Mouse (Mus musculus) CH12.LX (cell line): ENCODE results near the gene Gpr108. TPM values are rescaled to one million over a fixed set of nuclear protein-coding genes. Genes with fewer than 3 reads are reported as not detected.

Experiments used
- DNase-seq: peaks from one replicate; pipeline ENCODE4 v3.0.0-alpha.2; 2013; ENCODE audit errors: extremely low read depth
- H3K27ac ChIP-seq: 2 replicates; pipeline ENCODE4 v1.5.1; 2012; ENCODE audit warnings: low read depth, mild to moderate bottlenecking, control low read depth, moderate library complexity; ENCODE audit not compliant: insufficient read depth
- H3K27me3 ChIP-seq: replicated peaks from 2 replicates; pipeline ENCODE3; 2012; ENCODE audit warnings: inconsistent platforms
- H3K36me3 ChIP-seq, 2 experiments: replicated peaks in 1 of 2; 2 replicates each; pipeline versions ENCODE3 to v1.6.1; 2012; ENCODE audit warnings: inconsistent platforms in 1 of 2, low read length in 1 of 2, mild to moderate bottlenecking in 1 of 2, mixed read lengths in 1 of 2, moderate library complexity in 1 of 2; ENCODE audit not compliant: control insufficient read depth in 1 of 2, insufficient read depth in 1 of 2
- H3K4me1 ChIP-seq, 2 experiments: 2 replicates each; pipeline ENCODE4 v1.6.1; 2012; ENCODE audit warnings: inconsistent platforms in 1 of 2, moderate library complexity in 1 of 2; ENCODE audit not compliant: insufficient read depth in 2 of 2, control insufficient read depth in 1 of 2
- H3K4me2 ChIP-seq: 2 replicates; pipeline ENCODE4 v1.6.1; 2012; ENCODE audit warnings: low read depth, mild to moderate bottlenecking, control low read depth; ENCODE audit not compliant: poor library complexity, insufficient read depth, severe bottlenecking
- H3K4me3 ChIP-seq, 3 experiments: fragments of 150-350 bp in 1 of 3; sonication (generic) in 1 of 3; replicated peaks in 1 of 3; 2 replicates each; pipeline versions ENCODE3 to v1.5.1; 2011 to 2012; ENCODE audit warnings: low read depth in 2 of 3, low read length in 2 of 3, mild to moderate bottlenecking in 2 of 3, moderate library complexity in 2 of 3, control low read depth in 1 of 3, improper control_type of control experiment in 1 of 3, inconsistent platforms in 1 of 3, mixed read lengths in 1 of 3; ENCODE audit not compliant: poor library complexity in 1 of 3
- H3K79me2 ChIP-seq: replicated peaks from 2 replicates; pipeline ENCODE4 v1.6.1; 2012; ENCODE audit warnings: mild to moderate bottlenecking, moderate library complexity; ENCODE audit not compliant: control insufficient read depth, poor library complexity, insufficient read depth, severe bottlenecking; ENCODE audit errors: extremely low read depth
- H3K9ac ChIP-seq: 2 replicates; pipeline ENCODE4 v1.6.1; 2012; ENCODE audit warnings: low read depth, mild to moderate bottlenecking, control low read depth, moderate library complexity; ENCODE audit not compliant: insufficient read depth
- H3K9me3 ChIP-seq: replicated peaks from 2 replicates; pipeline ENCODE3; 2012; ENCODE audit warnings: low read length, inconsistent platforms, mixed read lengths
- BHLHE40 ChIP-seq: IDR thresholded peaks from 2 replicates; pipeline ENCODE4 v1.6.1; 2011; ENCODE audit warnings: mild to moderate bottlenecking, low read depth, low read length, improper control_type of control experiment
- CHD1 ChIP-seq: IDR thresholded peaks from 2 replicates; pipeline ENCODE4 v1.6.1; 2012; ENCODE audit warnings: low read depth, low read length, improper control_type of control experiment, inconsistent platforms
- CHD2 ChIP-seq: IDR thresholded peaks from 2 replicates; pipeline ENCODE4 v1.6.1; 2011; ENCODE audit warnings: low read length, improper control_type of control experiment
- CTCF ChIP-seq, 2 experiments: IDR thresholded peaks in 1 of 2; conservative IDR thresholded peaks in 1 of 2; 2 replicates each; pipeline ENCODE4 v1.5.1; 2011 to 2012; ENCODE audit warnings: low read depth in 2 of 2, low read length in 2 of 2, improper control_type of control experiment in 1 of 2, inconsistent platforms in 1 of 2, mild to moderate bottlenecking in 1 of 2, moderate library complexity in 1 of 2
- E2F4 ChIP-seq: IDR thresholded peaks from 2 replicates; pipeline ENCODE4 v1.6.1; 2011; ENCODE audit warnings: low read depth, low read length, improper control_type of control experiment; ENCODE audit not compliant: insufficient replicate concordance
- ELF1 ChIP-seq: IDR thresholded peaks from 2 replicates; pipeline ENCODE4 v1.6.1; 2014; ENCODE audit warnings: low read depth, mild to moderate bottlenecking, inconsistent platforms, low read length, improper control_type of control experiment
- ETS1 ChIP-seq: conservative IDR thresholded peaks from 2 replicates; pipeline ENCODE4 v1.6.1; 2012; ENCODE audit warnings: low read depth, mild to moderate bottlenecking, inconsistent platforms, low read length, improper control_type of control experiment, moderate library complexity
- GABPA ChIP-seq: IDR thresholded peaks from 2 replicates; pipeline ENCODE4 v1.6.1; 2012; ENCODE audit warnings: low read depth, low read length, improper control_type of control experiment, inconsistent platforms; ENCODE audit not compliant: insufficient replicate concordance
- JUN ChIP-seq: IDR thresholded peaks from 2 replicates; pipeline ENCODE4 v1.6.1; 2011; ENCODE audit warnings: low read depth, mild to moderate bottlenecking, low read length, improper control_type of control experiment, moderate library complexity; ENCODE audit not compliant: insufficient read depth
- MAX ChIP-seq: IDR thresholded peaks from 2 replicates; pipeline ENCODE4 v1.6.1; 2011; ENCODE audit warnings: low read length, improper control_type of control experiment
- MAZ ChIP-seq: IDR thresholded peaks from 2 replicates; pipeline ENCODE4 v1.6.1; 2012; ENCODE audit warnings: low read depth, mild to moderate bottlenecking, inconsistent platforms, low read length, improper control_type of control experiment, moderate library complexity
- MEF2A ChIP-seq: IDR thresholded peaks from 2 replicates; pipeline ENCODE4 v1.6.1; 2014; ENCODE audit warnings: low read depth, mild to moderate bottlenecking, inconsistent platforms, low read length, improper control_type of control experiment, borderline replicate concordance
- MXI1 ChIP-seq: IDR thresholded peaks from 2 replicates; pipeline ENCODE4 v1.6.1; 2011; ENCODE audit warnings: mild to moderate bottlenecking, low read depth, low read length, improper control_type of control experiment
- MYC ChIP-seq: IDR thresholded peaks from 2 replicates; pipeline ENCODE4 v1.6.1; 2011; ENCODE audit warnings: low read depth, mild to moderate bottlenecking, improper control_type of control experiment, low read length
- NELFE ChIP-seq: IDR thresholded peaks from 2 replicates; pipeline ENCODE4 v1.6.1; 2011; ENCODE audit warnings: low read depth, low read length, improper control_type of control experiment
- NRF1 ChIP-seq: IDR thresholded peaks from 2 replicates; pipeline ENCODE4 v1.6.1; 2014; ENCODE audit warnings: low read depth, mild to moderate bottlenecking, inconsistent platforms, low read length, improper control_type of control experiment, moderate library complexity
- RCOR1 ChIP-seq: conservative IDR thresholded peaks from 2 replicates; pipeline ENCODE4 v1.6.1; 2012; ENCODE audit warnings: low read depth, mild to moderate bottlenecking, inconsistent platforms, low read length, improper control_type of control experiment
- SIN3A ChIP-seq: IDR thresholded peaks from 2 replicates; pipeline ENCODE4 v1.6.1; 2012; ENCODE audit warnings: low read length, improper control_type of control experiment, inconsistent platforms
- SMC3 ChIP-seq: IDR thresholded peaks from 2 replicates; pipeline ENCODE4 v1.6.1; 2011; ENCODE audit warnings: low read depth, low read length, improper control_type of control experiment
- TBP ChIP-seq: conservative IDR thresholded peaks from 2 replicates; pipeline ENCODE4 v1.6.1; 2011; ENCODE audit warnings: low read depth, low read length, improper control_type of control experiment
- TCF12 ChIP-seq: IDR thresholded peaks from 2 replicates; pipeline ENCODE4 v1.6.1; 2014; ENCODE audit warnings: low read depth, mild to moderate bottlenecking, inconsistent platforms, low read length, improper control_type of control experiment
- USF2 ChIP-seq: conservative IDR thresholded peaks from 2 replicates; pipeline ENCODE4 v1.6.1; 2011; ENCODE audit warnings: low read depth, low read length, improper control_type of control experiment
- ZNF384 ChIP-seq: IDR thresholded peaks from 2 replicates; pipeline ENCODE4 v1.6.1; 2012; ENCODE audit warnings: low read depth, low read length, improper control_type of control experiment, inconsistent platforms
- dilution Hi-C: fragments of 300-500 bp; cut with MboI; formaldehyde crosslinking; loops from 2 replicates; pipeline ENCODE4 v1.14.3; 2020; ENCODE audit warnings: low sequenced_read_pairs; ENCODE audit not compliant: extremely low pct_unique_long_range_greater_than_20kb, extremely low pct_ligation_motif_present
- in situ Hi-C: fragments of 300-500 bp; cut with MboI; formaldehyde crosslinking; loops from 3 replicates; pipeline ENCODE4 v1.14.3; 2019; ENCODE audit warnings: low sequenced_read_pairs, low pct_ligation_motif_present, low pct_unique_long_range_greater_than_20kb, mixed read lengths
- polyA plus RNA-seq: library from polyadenylated mRNA; unstranded; fragments of >175 nt; gene quantifications from 2 replicates; pipeline ENCODE4 v1.2.1, GENCODE M21; 2012; ENCODE audit warnings: low read depth; ENCODE audit not compliant: insufficient read length
- total RNA-seq, 2 experiments: library from RNA; depleted of rRNA; stranded (reverse); fragments of 300-350 nt in 1 of 2; fragments of >200 nt in 1 of 2; gene quantifications; 2 replicates each; pipeline ENCODE4 v1.2.3; 2012 to 2014

Gpr108 gene
- total and polyA plus RNA-seq, 3 experiments: 20.2 to 32.0 (median 25.0) TPM

GRCm38 (mm10) chr17:57249186-57250181 is 1.2 kb upstream of the Gpr108 start, which contains the start of gene Trip10 (continued):
- TF ChIP-seq MYC (peak; percentile 69), JUN (no peak), USF2 (no peak), E2F4 (no peak), MAZ (peak; percentile 73; the same call in 1 of the 2 replicates), CTCF (conservative IDR thresholded peaks at IDR 0.05 in 1 of 2, IDR thresholded peaks at IDR 0.05 in 1 of 2; ENCODE audit: low read depth in 2 of 2, low read length in 2 of 2) (peak in 1 of 2 experiments; percentile 49; a peak in 2 of 4 replicates), SMC3 (peak; percentile 48), RCOR1 (no peak), NRF1 (no peak), NELFE (peak; percentile 44; the same call in 1 of the 2 replicates), ZNF384 (no peak), CHD1 (no peak), ELF1 (no peak), MXI1 (peak; percentile 70), TBP (no peak), CHD2 (peak; percentile 50)

- peaks cover 25 to 49% of the 10 kb centered on the region in 2 experiments for H3K36me3 ChIP-seq
- H3K79me2 ChIP-seq: no peaks in the 10 kb centered on the region; the same call in 1 of the 2 replicates
- H3K9me3 ChIP-seq: no peaks in the 10 kb centered on the region
- peak overlapping the region; percentile 85 for H3K27ac ChIP-seq
- peak overlapping the region; percentile 98 for H3K4me2 ChIP-seq
- H3K4me1 ChIP-seq: peaks cover 16 to 43% of the 10 kb centered on the region in 2 experiments
- TF ChIP-seq CHD2 (no peak), SIN3A (peak; percentile 3; the same call in 1 of the 2 replicates), CTCF (conservative IDR thresholded peaks at IDR 0.05 in 1 of 2, IDR thresholded peaks at IDR 0.05 in 1 of 2; ENCODE audit: low read depth in 2 of 2, low read length in 2 of 2) (no peak), MAZ (0 out of 2 replicates have a peak, but pooled peaks have one; percentile 19), E2F4 (no peak), BHLHE40 (no peak; the same call in 1 of the 2 replicates), NRF1 (peak; percentile 17; the same call in 1 of the 2 replicates), TCF12 (no peak), GABPA (no peak), MAX (0 out of 2 replicates have a peak, but pooled peaks have one; percentile 34), ETS1 (no peak), MYC (no peak), MEF2A (no peak), RCOR1 (no peak)
- no peaks in the 10 kb centered on the region for H3K27me3 ChIP-seq
- peak overlapping the region; percentile 36 for H3K9ac ChIP-seq
- DNase-seq: no peak
- dilution Hi-C loops (no loop called here), in situ Hi-C loops (loop anchor here (10.0 kb wide), 1 partner anchor 86 kb away; no protein-coding TSS in a partner anchor)
- peak overlapping the region; percentile 77 to 96 (median 87) for H3K4me3 ChIP-seq
These were observed 525 bp upstream of the Gpr108 start for GRCm38 (mm10) chr17:57248771-57249170.
